Mouse (Mus musculus) heart, adult 8-10 months (tissue): ENCODE measurements around the gene Ercc4. TPM values are rescaled to one million over a fixed set of nuclear protein-coding genes. Genes with fewer than 3 reads are reported as not detected.

Experiments used
- DNase-seq: peaks from one replicate; pipeline ENCODE4 v3.0.0; 2022; ENCODE audit warnings: low spot score
- total RNA-seq, 4 experiments: library from RNA; stranded (reverse); gene quantifications; 2 replicates each; pipeline ENCODE4 v1.2.4; 2022

The Ercc4 gene
- total RNA-seq, 4 experiments from 2014 or later: 6.8 to 10.1 (median 8.1) TPM

- no peak for DNase-seq
Measured at GRCm38 (mm10) chr16:13147810-13148555, 38.5 kb downstream of the Ercc4 start.

- DNase-seq: no peak
Measured at GRCm38 (mm10) chr16:13149950-13150349, 40.5 kb downstream of the Ercc4 start.

- DNase-seq: no peak
Measured at GRCm38 (mm10) chr16:13150790-13151189, 41.3 kb downstream of the Ercc4 start.

- DNase-seq: no peak
Measured at GRCm38 (mm10) chr16:13152475-13152874, 43.0 kb downstream of the Ercc4 start.

- no peak for DNase-seq
Measured at GRCm38 (mm10) chr16:13153215-13153614, 43.7 kb downstream of the Ercc4 start.

GRCm38 (mm10) chr16:13154352-13154751 lies 44.9 kb downstream of the Ercc4 start:
- DNase-seq: no peak

GRCm38 (mm10) chr16:13157314-13157713 lies 47.8 kb downstream of the Ercc4 start:
- peak; percentile 19 for DNase-seq

- DNase-seq: no peak
Measured at GRCm38 (mm10) chr16:13158153-13158670, 48.7 kb downstream of the Ercc4 start.

- DNase-seq: peak; percentile 61
Measured at GRCm38 (mm10) chr16:13158906-13159889, 49.7 kb downstream of the Ercc4 start.

GRCm38 (mm10) chr16:13159927-13160644 lies 50.6 kb downstream of the Ercc4 start:
- peak; percentile 93 for DNase-seq

GRCm38 (mm10) chr16:13161516-13161915 lies 52.0 kb downstream of the Ercc4 start:
- no peak for DNase-seq

- no peak for DNase-seq
Measured at GRCm38 (mm10) chr16:13167731-13168130, 58.2 kb downstream of the Ercc4 start.

- no peak for DNase-seq
Measured at GRCm38 (mm10) chr16:13173055-13173742, 63.7 kb downstream of the Ercc4 start.

GRCm38 (mm10) chr16:13182526-13182925 lies 73.0 kb downstream of the Ercc4 start:
- DNase-seq: no peak

- no peak for DNase-seq
Measured at GRCm38 (mm10) chr16:13183182-13183742, 73.8 kb downstream of the Ercc4 start.

- no peak for DNase-seq
Measured at GRCm38 (mm10) chr16:13184381-13184780, 74.9 kb downstream of the Ercc4 start.

- peak; percentile 87 for DNase-seq
Measured at GRCm38 (mm10) chr16:13189430-13190107, 80.1 kb downstream of the Ercc4 start.

GRCm38 (mm10) chr16:13190471-13190870 lies 81.0 kb downstream of the Ercc4 start:
- DNase-seq: no peak

- DNase-seq: no peak
Measured at GRCm38 (mm10) chr16:13191166-13191565, 81.7 kb downstream of the Ercc4 start.

- peak; percentile 52 for DNase-seq
Measured at GRCm38 (mm10) chr16:13193663-13194071, 84.2 kb downstream of the Ercc4 start.
